Mouse (Mus musculus): ENCODE measurements around the gene Myocos.

DNA sequence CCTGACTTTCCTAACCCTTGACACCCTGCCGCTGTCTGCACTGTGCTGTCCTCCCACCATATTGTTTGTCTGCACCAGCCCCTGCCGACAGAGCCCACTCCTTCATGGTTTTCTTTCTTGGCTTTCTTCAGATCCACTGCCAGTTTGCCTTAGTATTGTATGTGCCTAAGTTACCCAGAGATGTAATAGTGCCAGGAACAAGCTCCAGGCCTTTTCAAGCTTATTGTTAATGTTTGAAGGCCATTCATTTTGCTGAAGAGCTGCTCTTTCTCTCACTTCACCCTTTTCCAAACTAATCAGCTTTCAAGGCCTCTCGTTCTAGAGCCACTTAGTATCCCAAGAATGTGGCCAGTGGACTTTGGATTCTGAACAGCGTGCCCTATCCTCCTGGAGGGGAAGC, 46.8 kb downstream of the Myocos start:
- no peak for TF ChIP-seq CTCF (IDR thresholded peaks at IDR 0.05; ENCODE audit: low read depth)
- no peak for TF ChIP-seq EP300 (IDR thresholded peaks at IDR 0.05; ENCODE audit: low read depth)

Data from liver, embryonic 14.5 days (tissue).